Comparison of ENCODE assay signal across 8 mouse cellular contexts in genomic region chr3:35937345-35937744, GRCm38 (mm10). TPM values are rescaled to one million over a fixed set of nuclear protein-coding genes. Genes with fewer than 3 reads are reported as not detected.
DNase-seq lines count a peak whose midpoint lies in the region; ATAC-seq and TF ChIP-seq lines count a peak whose summit lies in the region.

Gene Dcun1d1 (minus strand): TSS chr3:35937445.

- H3K27ac ChIP-seq in liver, adult 2 months (replicated peaks; ENCODE audit: insufficient read depth, low read depth, low read length) = no peak within 1 kb of the TSS
- H3K27ac ChIP-seq in embryonic facial prominence, embryonic 13.5 days = no peak within 1 kb of the TSS
- H3K27ac ChIP-seq in heart, embryonic 16.5 days (ENCODE audit: low read length) = no peak within 1 kb of the TSS
- no peak within 1 kb of the TSS for H3K27ac ChIP-seq in neural tube, embryonic 14.5 days (ENCODE audit: low read depth, low read length)

- peaks cover 2% of the 10 kb centered on the region; the same call in 1 of the 2 replicates for H3K36me3 ChIP-seq in liver, adult 2 months (ENCODE audit: control insufficient read depth, insufficient read depth, low read length)
- peaks cover 18% of the 10 kb centered on the region for H3K36me3 ChIP-seq in embryonic facial prominence, embryonic 13.5 days
- H3K36me3 ChIP-seq in heart, embryonic 16.5 days (ENCODE audit: control insufficient read depth, insufficient read depth) = peaks cover 2% of the 10 kb centered on the region; the same call in 1 of the 2 replicates
- H3K36me3 ChIP-seq in neural tube, embryonic 14.5 days (ENCODE audit: control insufficient read depth, insufficient read depth, low read length) = no peaks in the 10 kb centered on the region

- intact Hi-C loops in left cerebral cortex, postnatal 4 days (cut with DNase I) = no loop called here

- H3K9me3 ChIP-seq in embryonic facial prominence, embryonic 13.5 days = no peaks in the 10 kb centered on the region
- no peaks in the 10 kb centered on the region for H3K9me3 ChIP-seq in heart, embryonic 16.5 days (replicated peaks; ENCODE audit: control insufficient read depth, low read length)
- no peaks in the 10 kb centered on the region for H3K9me3 ChIP-seq in neural tube, embryonic 14.5 days (ENCODE audit: control insufficient read depth, low read length)

- H3K79me2 ChIP-seq in liver, adult 2 months (ENCODE audit: control insufficient read depth, insufficient read depth, low read length) = peaks cover 9% of the 10 kb centered on the region

- no peak for TF ChIP-seq CTCF in liver, adult 2 months (IDR thresholded peaks at IDR 0.05; ENCODE audit: low read depth, low read length)

- 95% methylated on average over 6 of the region's 6 CpGs for WGBS in liver, adult 2 months
- WGBS in embryonic facial prominence, embryonic 13.5 days = 94% methylated on average over 6 of the region's 6 CpGs
- 93% methylated on average over 6 of the region's 6 CpGs for WGBS in heart, embryonic 16.5 days
- WGBS in neural tube, embryonic 14.5 days = 95% methylated on average over 6 of the region's 6 CpGs

- peaks cover 3% of the 10 kb centered on the region; the same call in 1 of the 2 replicates for H3K4me1 ChIP-seq in liver, adult 2 months (ENCODE audit: control insufficient read depth, insufficient read depth, low read length)
- H3K4me1 ChIP-seq in embryonic facial prominence, embryonic 13.5 days = peaks cover 9% of the 10 kb centered on the region
- H3K4me1 ChIP-seq in heart, embryonic 16.5 days (ENCODE audit: control insufficient read depth, insufficient read depth, low read length) = peaks cover 12% of the 10 kb centered on the region
- H3K4me1 ChIP-seq in neural tube, embryonic 14.5 days (ENCODE audit: control insufficient read depth, insufficient read depth, low read length) = peaks cover 5% of the 10 kb centered on the region; the same call in 1 of the 2 replicates

- no peaks in the 10 kb centered on the region for H3K27me3 ChIP-seq in liver, adult 2 months (ENCODE audit: control insufficient read depth, insufficient read depth, low read length)
- H3K27me3 ChIP-seq in embryonic facial prominence, embryonic 13.5 days = no peaks in the 10 kb centered on the region
- H3K27me3 ChIP-seq in heart, embryonic 16.5 days (ENCODE audit: control insufficient read depth, insufficient read depth, low read length) = no peaks in the 10 kb centered on the region
- no peaks in the 10 kb centered on the region for H3K27me3 ChIP-seq in neural tube, embryonic 14.5 days (ENCODE audit: control insufficient read depth, insufficient read depth, low read length)

- no peak within 1 kb of the TSS for H3K4me2 ChIP-seq in embryonic facial prominence, embryonic 13.5 days
- no peak within 1 kb of the TSS for H3K4me2 ChIP-seq in heart, embryonic 16.5 days (ENCODE audit: low read depth, low read length)
- H3K4me2 ChIP-seq in neural tube, embryonic 14.5 days (ENCODE audit: low read depth, low read length) = no peak within 1 kb of the TSS

- no peak for TF ChIP-seq POLR2A in liver, adult 2 months (IDR thresholded peaks at IDR 0.05; ENCODE audit: extremely low read depth, insufficient read depth, low read length)

- no peak within 1 kb of the TSS for H3K9ac ChIP-seq in liver, adult 2 months (ENCODE audit: low read depth, low read length)
- H3K9ac ChIP-seq in embryonic facial prominence, embryonic 13.5 days = no peak within 1 kb of the TSS
- H3K9ac ChIP-seq in heart, embryonic 16.5 days (ENCODE audit: low read length) = no peak within 1 kb of the TSS
- no peak within 1 kb of the TSS for H3K9ac ChIP-seq in neural tube, embryonic 14.5 days (replicated peaks; ENCODE audit: low read depth, low read length)

- no peak within 1 kb of the TSS for H3K4me3 ChIP-seq in liver, adult 2 months (ENCODE audit: insufficient read depth, low read depth, low read length)
- H3K4me3 ChIP-seq in embryonic facial prominence, embryonic 13.5 days = no peak within 1 kb of the TSS
- H3K4me3 ChIP-seq in heart, embryonic 16.5 days (ENCODE audit: low read length) = no peak within 1 kb of the TSS
- H3K4me3 ChIP-seq in neural tube, embryonic 14.5 days (ENCODE audit: low read depth, low read length) = no peak within 1 kb of the TSS

- DNase-seq in liver, adult 2 months (ENCODE audit: extremely low read depth, low read depth, low spot score) = no peak
- DNase-seq in liver = no peak
- DNase-seq in left cerebral cortex, postnatal 4 days = no peak
- DNase-seq in kidney, postnatal 25 days = no peak
- DNase-seq in embryo, embryonic 10 days (ENCODE audit: low spot score) = no peak

- ATAC-seq in embryonic facial prominence, embryonic 13.5 days (ENCODE audit: insufficient number of reproducible peaks, insufficient read depth, low FRiP score, low TSS enrichment, low read depth) = no peak
- no peak for ATAC-seq in heart, embryonic 16.5 days (replicated peaks; ENCODE audit: extremely low read depth, insufficient read depth, low FRiP score)
- ATAC-seq in neural tube, embryonic 14.5 days (ENCODE audit: low read depth) = no peak

RNA-seq across cellular contexts. Expression of gene Dcun1d1, which starts in this region (rescaled TPM):
- total RNA-seq in liver, adult 2 months (2014; rRNA removed) = 49.3 and 61.1 TPM in 2 replicates
- 10.2 and 12.7 TPM in 2 replicates for polyA plus RNA-seq in liver, adult 2 months (2012; rRNA removed)
- 100 and 101 TPM in 2 replicates for polyA plus RNA-seq in embryonic facial prominence, embryonic 13.5 days (2015; fragmentation: Nextera tagmentation; extraction: Ambion mirVana)
- 87.2 and 90.7 TPM in 2 replicates for polyA plus RNA-seq in heart, embryonic 16.5 days (2015; fragmentation: Nextera tagmentation; extraction: Ambion mirVana)
- total RNA-seq in left cerebral cortex, postnatal 4 days (2021) = 10 to 100 TPM; 70.4 to 73.9 TPM
- polyA plus RNA-seq in neural tube, embryonic 14.5 days (2014; fragmentation: Nextera tagmentation; extraction: Ambion mirVana) = 90.8 and 106 TPM in 2 replicates
